Mouse (Mus musculus): ENCODE results near the gene Cdc42. TPM values are rescaled to one million over a fixed set of nuclear protein-coding genes. Genes with fewer than 3 reads are reported as not detected.
A peak's percentile ranks its signal among the peaks of the same experiment; 100 is the strongest.

Gene Cdc42
- polyA plus RNA-seq, 1 experiment from 2014 or later = 245 TPM

- H3K27me3 ChIP-seq = no peaks in the 10 kb centered on the region
- peak; percentile 51 for TF ChIP-seq CTCF (IDR thresholded peaks at IDR 0.05)
- in situ Hi-C loops (cut with MboI; ENCODE audit: low pct_unique_long_range_greater_than_20kb) = no loop called here
- ATAC-seq = no peak
- no peak for DNase-seq (ENCODE audit: low read depth, low spot score)
- CTCF ChIA-PET = interaction anchor here (1.2 kb wide), 1 partner anchor 8 kb away, joined by 5 read pairs; no protein-coding TSS in a partner anchor
- POLR2A ChIA-PET = interaction anchor here (1.4 kb wide), 1 partner anchor 73 kb away, joined by 4 read pairs; no protein-coding TSS in a partner anchor
These were observed 41.3 kb downstream of the Cdc42 start for GRCm38 (mm10) chr4:137316027-137316770.

GRCm38 (mm10) chr4:137315061-137315460, 42.5 kb downstream of the Cdc42 start:
- POLR2A ChIA-PET = interaction anchor here (0.6 to 1.4 kb wide), 2 partner anchors 74 to 230 kb away, joined by 4 read pairs; no protein-coding TSS in a partner anchor
- no peaks in the 10 kb centered on the region for H3K27me3 ChIP-seq
- in situ Hi-C loops (cut with MboI; ENCODE audit: low pct_unique_long_range_greater_than_20kb) = no loop called here
- no peak for DNase-seq (ENCODE audit: low read depth, low spot score)
- CTCF ChIA-PET = no interaction called here
- no peak for ATAC-seq
- TF ChIP-seq CTCF (IDR thresholded peaks at IDR 0.05) = no peak

DNA sequence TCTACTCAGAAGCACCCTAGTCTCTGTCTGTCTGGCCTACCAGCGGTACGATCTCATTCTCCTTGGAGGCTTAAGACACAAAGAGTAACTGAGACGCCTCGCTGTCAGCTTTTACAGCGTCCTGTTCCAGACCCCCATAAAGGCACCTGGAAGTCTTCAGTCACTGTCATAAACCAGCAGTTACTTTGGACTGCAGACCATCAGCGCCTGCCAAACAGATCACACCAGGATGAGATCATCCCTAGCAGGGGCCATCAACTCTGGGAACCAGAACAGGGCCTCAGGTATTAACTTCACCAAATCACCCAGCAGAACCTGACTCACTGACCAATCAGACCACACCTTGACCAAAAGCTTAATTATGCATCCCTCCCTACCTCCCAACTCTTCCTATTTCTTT, 43.0 kb downstream of the Cdc42 start:
- DNase-seq (ENCODE audit: low read depth, low spot score) (no peak), ATAC-seq (no peak)
- in situ Hi-C loops (cut with MboI; ENCODE audit: low pct_unique_long_range_greater_than_20kb) = no loop called here
- TF ChIP-seq CTCF (IDR thresholded peaks at IDR 0.05) = no peak
- CTCF ChIA-PET = interaction anchor here (1.9 kb wide), 1 partner anchor 9 kb away, joined by 8 read pairs; no protein-coding TSS in a partner anchor
- no peaks in the 10 kb centered on the region for H3K27me3 ChIP-seq
- POLR2A ChIA-PET = interaction anchor here (0.6 to 1.4 kb wide), 2 partner anchors 75 to 230 kb away, joined by 4 read pairs; no protein-coding TSS in a partner anchor

GRCm38 (mm10) chr4:137313511-137313910, 44.0 kb downstream of the Cdc42 start:
- POLR2A ChIA-PET = no interaction called here
- peak; percentile 24 for TF ChIP-seq CTCF (IDR thresholded peaks at IDR 0.05)
- no peaks in the 10 kb centered on the region for H3K27me3 ChIP-seq
- CTCF ChIA-PET = interaction anchor here (0.6 to 1.9 kb wide), 8 partner anchors 10 to 237 kb away, joined by 3 to 9 read pairs (median 4); no protein-coding TSS in a partner anchor
- no peak for DNase-seq (ENCODE audit: low read depth, low spot score)
- in situ Hi-C loops (cut with MboI; ENCODE audit: low pct_unique_long_range_greater_than_20kb) = no loop called here
- no peak for ATAC-seq

GRCm38 (mm10) chr4:137308377-137308776, 49.1 kb downstream of the Cdc42 start:
- ATAC-seq (no peak), DNase-seq (ENCODE audit: low read depth, low spot score) (peak; percentile 13)
- POLR2A ChIA-PET = interaction anchor here (0.8 to 0.9 kb wide), 2 partner anchors 232 to 234 kb away, joined by 3 read pairs; no protein-coding TSS in a partner anchor
- no peaks in the 10 kb centered on the region for H3K27me3 ChIP-seq
- TF ChIP-seq CTCF (IDR thresholded peaks at IDR 0.05) = no peak
- in situ Hi-C loops (cut with MboI; ENCODE audit: low pct_unique_long_range_greater_than_20kb) = loop anchor here (5.0 to 10.0 kb wide), 3 partner anchors 146 to 414 kb away; partner anchors contain the start of genes C1qa and C1qc
- CTCF ChIA-PET = interaction anchor here (0.9 to 4.6 kb wide), 14 partner anchors 8 to 238 kb away, joined by 3 to 42 read pairs (median 3); no protein-coding TSS in a partner anchor

DNA sequence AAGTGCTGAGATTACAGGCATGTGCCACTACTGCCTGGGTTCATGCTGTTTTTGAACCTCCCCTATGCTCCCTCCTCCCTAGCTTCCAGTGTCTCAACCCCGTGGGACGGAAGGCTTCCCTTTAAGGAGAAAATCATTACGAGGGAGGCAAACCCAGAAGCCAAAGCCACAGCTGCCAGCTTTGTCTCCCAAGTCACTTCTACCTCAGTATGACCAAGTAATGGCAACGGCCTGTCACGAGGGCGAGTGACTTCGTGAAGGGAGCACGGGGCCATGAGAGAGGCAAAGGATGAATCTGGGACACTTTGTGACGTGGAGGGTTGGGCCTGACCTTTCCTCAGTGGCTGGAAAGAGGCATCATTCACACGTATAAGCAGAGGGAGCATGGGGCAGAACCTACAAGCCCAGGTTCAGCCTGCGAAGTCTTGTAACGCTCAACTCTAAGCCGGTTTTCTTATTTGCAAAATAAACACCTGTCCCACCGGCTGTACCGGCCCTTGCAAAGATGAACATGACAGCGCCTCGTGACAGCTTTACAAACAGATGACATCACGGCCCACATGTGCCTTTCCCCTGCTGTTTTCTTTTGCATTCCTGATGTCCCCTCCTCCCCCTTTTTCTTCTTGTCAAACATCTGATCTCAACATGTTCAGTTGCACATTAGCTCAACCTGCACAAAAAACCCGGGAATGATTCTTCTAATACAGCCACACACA, 50.4 kb downstream of the Cdc42 start:
- POLR2A ChIA-PET = no interaction called here
- no peak for ATAC-seq

GRCm38 (mm10) chr4:137306577-137306888, 51.0 kb downstream of the Cdc42 start:
- DNase-seq (ENCODE audit: low read depth, low spot score) = no peak
- in situ Hi-C loops (cut with MboI; ENCODE audit: low pct_unique_long_range_greater_than_20kb) = loop anchor here (5.0 to 10.0 kb wide), 3 partner anchors 144 to 412 kb away; partner anchors contain the start of genes C1qa and C1qc
- ChIA-PET CTCF (interaction anchor here (1.6 to 4.6 kb wide), 2 partner anchors 142 to 228 kb away, joined by 4 to 42 read pairs; no protein-coding TSS in a partner anchor), POLR2A (no interaction called here)
- no peaks in the 10 kb centered on the region for H3K27me3 ChIP-seq
- no peak for ATAC-seq
- no peak for TF ChIP-seq CTCF (IDR thresholded peaks at IDR 0.05)

More for the DNA sequence above, 50.4 kb downstream of the Cdc42 start:
- in situ Hi-C loops (cut with MboI; ENCODE audit: low pct_unique_long_range_greater_than_20kb) = loop anchor here (5.0 to 10.0 kb wide), 3 partner anchors 145 to 412 kb away; partner anchors contain the start of genes C1qa and C1qc
- TF ChIP-seq CTCF (IDR thresholded peaks at IDR 0.05) = no peak
- DNase-seq (ENCODE audit: low read depth, low spot score) = no peak
- CTCF ChIA-PET = interaction anchor here (0.9 to 4.6 kb wide), 5 partner anchors 8 to 229 kb away, joined by 3 to 42 read pairs (median 4); no protein-coding TSS in a partner anchor
- H3K27me3 ChIP-seq = no peaks in the 10 kb centered on the region

GRCm38 (mm10) chr4:137305831-137306576, 51.5 kb downstream of the Cdc42 start:
- ChIA-PET CTCF (interaction anchor here (1.6 to 4.6 kb wide), 2 partner anchors 142 to 228 kb away, joined by 4 to 42 read pairs; no protein-coding TSS in a partner anchor), POLR2A (no interaction called here)
- in situ Hi-C loops (cut with MboI; ENCODE audit: low pct_unique_long_range_greater_than_20kb) = loop anchor here (5.0 to 10.0 kb wide), 3 partner anchors 144 to 411 kb away; partner anchors contain the start of genes C1qa and C1qc
- TF ChIP-seq CTCF (IDR thresholded peaks at IDR 0.05) = no peak
- DNase-seq (ENCODE audit: low read depth, low spot score) = no peak
- H3K27me3 ChIP-seq = no peaks in the 10 kb centered on the region
- no peak for ATAC-seq

- no peak for ATAC-seq
- in situ Hi-C loops (cut with MboI; ENCODE audit: low pct_unique_long_range_greater_than_20kb) = loop anchor here (5.0 to 10.0 kb wide), 3 partner anchors 143 to 410 kb away; partner anchors contain the start of genes C1qa and C1qc
- H3K27me3 ChIP-seq = no peaks in the 10 kb centered on the region
These were observed 52.5 kb downstream of the Cdc42 start for GRCm38 (mm10) chr4:137305066-137305465.

More at GRCm38 (mm10) chr4:137305066-137305465, 52.5 kb downstream of the Cdc42 start:
- ChIA-PET CTCF (interaction anchor here (0.8 kb wide), 1 partner anchor 229 kb away, joined by 3 read pairs; no protein-coding TSS in a partner anchor), POLR2A (no interaction called here)
- no peak for DNase-seq (ENCODE audit: low read depth, low spot score)
- no peak for TF ChIP-seq CTCF (IDR thresholded peaks at IDR 0.05)
